Mouse (Mus musculus) kidney, adult 9 months (tissue): Measurements from ENCODE around the gene Mapk8ip2.

ENCODE experiments used
- DNase-seq: peaks from one replicate; pipeline ENCODE4 v3.0.0; 2022

The Mapk8ip2 gene

DNA sequence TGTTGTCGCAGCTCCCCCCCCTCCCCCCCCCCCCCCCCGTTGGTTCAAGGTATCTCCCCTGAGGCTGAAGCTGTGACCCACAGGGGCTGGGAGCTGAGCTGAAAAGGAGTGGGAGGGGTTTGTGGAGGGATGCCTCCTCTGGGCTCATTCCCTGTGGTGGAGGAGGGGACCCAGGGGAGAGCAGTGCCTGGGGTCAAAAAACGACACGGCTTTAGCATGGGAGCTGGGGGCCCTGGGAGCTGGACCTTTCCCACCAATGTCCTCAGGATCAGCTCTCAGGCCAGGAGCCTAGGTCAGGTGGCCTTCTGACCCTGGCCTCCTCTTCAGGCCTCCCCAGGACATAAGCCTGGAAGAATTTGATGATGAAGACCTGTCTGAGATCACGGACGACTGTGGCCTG lies 1.1 kb downstream of the Mapk8ip2 start:
- no peak for DNase-seq

DNA sequence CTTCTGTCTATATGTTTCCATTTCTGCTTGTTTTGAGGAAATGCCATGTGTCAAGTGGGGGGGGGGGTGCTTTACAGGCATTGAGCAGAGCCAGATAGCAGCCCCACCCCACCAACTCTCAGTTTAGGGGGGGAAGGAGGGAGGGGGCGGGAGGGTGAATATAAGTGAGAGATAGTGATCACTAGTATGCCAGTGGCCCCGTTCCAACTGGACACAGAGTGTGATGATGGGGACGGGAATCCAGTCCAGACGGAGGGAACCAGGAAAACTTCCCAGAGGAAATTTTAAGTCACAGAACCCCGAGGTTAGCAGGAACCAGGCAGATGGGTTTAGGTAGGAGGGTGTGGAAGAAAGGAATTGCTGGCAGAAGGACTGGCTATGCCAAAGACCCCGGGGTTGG lies 1.9 kb downstream of the Mapk8ip2 start:
- no peak for DNase-seq

GRCm38 (mm10) chr15:89458942-89459341 lies 5.2 kb downstream of the Mapk8ip2 start:
- DNase-seq: no peak

DNA sequence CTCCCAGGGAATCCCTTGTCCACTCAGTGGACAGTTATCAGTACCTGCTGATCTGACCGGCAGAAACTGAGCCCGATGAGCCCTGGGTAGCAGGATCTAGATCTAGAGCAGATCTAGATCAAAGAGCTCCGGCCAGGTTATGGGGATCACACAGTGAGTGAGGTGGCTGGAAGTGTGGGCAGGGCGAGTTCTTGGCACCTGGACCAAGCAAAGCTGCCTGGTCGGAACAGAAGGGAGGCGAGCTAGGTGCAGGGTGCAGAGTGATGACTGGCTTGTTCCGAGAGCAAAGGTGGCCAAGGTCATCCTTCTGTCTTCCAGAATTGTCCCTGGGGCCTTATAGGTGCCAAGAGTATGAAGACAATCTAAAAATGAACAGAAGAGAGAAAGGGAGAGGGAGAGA lies 6.1 kb downstream of the Mapk8ip2 start:
- no peak for DNase-seq

GRCm38 (mm10) chr15:89460298-89460697 lies 6.6 kb downstream of the Mapk8ip2 start:
- no peak for DNase-seq

DNA sequence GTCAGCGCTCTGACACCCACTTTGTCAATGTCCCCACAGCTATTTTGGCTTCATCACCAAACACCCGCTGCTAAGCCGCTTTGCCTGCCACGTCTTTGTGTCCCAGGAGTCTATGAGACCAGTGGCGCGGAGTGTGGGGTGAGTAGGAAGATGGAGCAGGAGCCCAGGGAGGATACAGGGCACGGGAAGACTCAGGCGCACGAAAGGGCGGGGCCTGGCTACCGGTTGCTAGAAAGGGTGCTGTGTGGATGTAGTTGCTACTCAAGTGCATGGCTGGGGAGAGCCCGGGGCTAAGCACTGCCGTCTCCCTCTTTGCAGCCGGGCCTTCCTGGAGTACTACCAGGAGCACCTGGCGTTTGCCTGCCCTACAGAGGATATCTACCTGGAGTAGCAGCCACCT lies 7.6 kb downstream of the Mapk8ip2 start:
- DNase-seq: no peak

GRCm38 (mm10) chr15:89462176-89462575 lies 8.5 kb downstream of the Mapk8ip2 start:
- no peak for DNase-seq

GRCm38 (mm10) chr15:89463334-89464235 lies 9.9 kb downstream of the Mapk8ip2 start:
- DNase-seq: peak; percentile 18

DNA sequence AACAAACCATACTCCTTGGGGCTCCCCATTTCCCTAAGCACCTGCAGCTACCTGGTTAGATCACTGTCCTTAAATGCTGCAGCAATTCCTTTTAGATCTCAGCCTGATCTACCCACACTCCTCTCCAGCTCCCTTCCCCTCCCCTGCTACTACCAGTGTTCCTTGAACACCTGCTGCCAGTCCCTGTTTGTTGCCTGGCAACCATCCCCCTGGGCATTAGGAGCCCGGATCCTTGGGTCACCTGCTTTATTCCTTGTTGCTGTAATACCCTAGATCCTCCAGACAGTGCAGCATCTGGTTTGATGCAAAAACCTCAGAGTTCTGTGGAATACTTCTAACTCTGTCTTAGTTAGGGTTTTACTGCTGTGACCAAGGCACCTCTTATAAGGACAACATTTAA lies 11.3 kb downstream of the Mapk8ip2 start:
- DNase-seq: no peak

GRCm38 (mm10) chr15:89468577-89468976 lies 14.9 kb downstream of the Mapk8ip2 start:
- peak; percentile 35 for DNase-seq

DNA sequence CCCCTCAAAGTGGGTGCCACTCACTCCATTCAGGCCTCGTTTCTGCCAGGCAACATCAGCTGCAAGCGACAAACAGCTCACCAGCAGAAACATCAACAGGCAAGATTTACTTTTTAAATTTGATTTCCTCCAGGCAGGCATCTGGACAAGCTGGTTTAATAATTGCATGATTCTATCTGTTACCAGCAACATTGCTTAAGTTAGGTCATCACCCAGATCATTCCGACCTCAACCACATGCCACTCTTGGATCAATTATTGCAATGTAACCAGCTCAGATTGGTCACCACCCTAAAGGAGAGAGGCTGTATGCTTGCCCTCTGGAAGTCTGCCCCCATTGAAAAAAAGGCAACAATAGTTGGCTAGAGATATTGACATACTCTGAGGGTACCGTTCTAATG lies 17.8 kb downstream of the Mapk8ip2 start:
- DNase-seq: no peak

DNA sequence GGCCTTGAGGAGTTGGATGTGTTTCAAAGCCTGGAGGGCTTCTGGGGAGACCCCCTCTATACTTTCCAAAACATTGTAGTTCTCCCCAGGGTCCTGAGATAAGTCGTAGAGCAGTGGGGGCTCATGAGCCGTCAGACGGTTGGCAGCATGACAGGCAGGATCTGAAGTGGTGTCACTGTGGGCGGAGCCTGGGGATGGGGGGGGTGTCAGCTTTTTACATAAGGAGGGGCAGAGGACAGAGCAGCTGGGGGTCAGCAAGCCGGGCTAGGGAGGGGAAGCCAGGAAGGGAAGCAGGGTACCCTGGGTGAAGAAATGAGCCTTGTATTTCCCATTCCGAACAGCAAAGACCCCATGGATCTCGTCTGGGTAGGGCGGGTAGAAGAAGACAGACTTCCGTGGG lies 19.7 kb downstream of the Mapk8ip2 start:
- DNase-seq: no peak

DNA sequence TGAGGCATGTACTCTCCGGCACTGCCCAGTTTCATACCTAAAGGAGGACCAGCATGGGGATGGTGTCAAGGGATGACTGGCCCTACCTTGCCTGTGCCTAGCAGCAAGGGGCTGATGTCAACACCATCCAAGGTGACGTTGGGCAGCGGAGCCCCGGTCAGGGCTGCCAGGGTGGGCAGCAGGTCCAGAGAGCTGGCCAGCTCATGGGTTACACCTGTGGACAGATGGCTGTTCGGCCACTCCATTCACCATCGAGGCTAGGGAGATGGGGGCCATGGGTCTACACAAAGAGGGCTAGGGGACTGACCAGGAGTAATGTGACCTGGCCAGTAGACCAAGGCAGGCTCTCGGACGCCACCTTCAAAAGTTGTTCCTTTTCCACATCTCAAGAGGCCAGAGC lies 20.2 kb downstream of the Mapk8ip2 start:
- no peak for DNase-seq

- DNase-seq: peak; percentile 20
These were observed 21.0 kb downstream of the Mapk8ip2 start for GRCm38 (mm10) chr15:89474596-89475292.

DNA sequence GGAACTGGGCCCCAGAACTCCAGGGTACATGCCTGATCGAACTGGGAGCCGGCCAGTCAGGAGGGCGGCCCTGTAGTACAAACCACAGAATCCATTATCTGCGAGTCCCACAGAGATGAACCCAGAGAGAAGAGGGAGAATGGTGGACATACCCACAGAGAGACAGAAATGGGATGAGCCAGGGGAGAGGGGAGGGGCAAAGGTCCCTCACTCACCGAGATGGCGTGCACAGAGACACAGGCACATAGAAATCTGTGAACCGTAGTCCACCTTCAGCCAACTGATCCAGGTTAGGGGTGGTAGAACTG lies 21.5 kb downstream of the Mapk8ip2 start:
- DNase-seq: peak; percentile 10

GRCm38 (mm10) chr15:89475611-89476474 lies 22.1 kb downstream of the Mapk8ip2 start:
- peak; percentile 95 for DNase-seq

GRCm38 (mm10) chr15:89476475-89476815 lies 22.7 kb downstream of the Mapk8ip2 start:
- no peak for DNase-seq

DNA sequence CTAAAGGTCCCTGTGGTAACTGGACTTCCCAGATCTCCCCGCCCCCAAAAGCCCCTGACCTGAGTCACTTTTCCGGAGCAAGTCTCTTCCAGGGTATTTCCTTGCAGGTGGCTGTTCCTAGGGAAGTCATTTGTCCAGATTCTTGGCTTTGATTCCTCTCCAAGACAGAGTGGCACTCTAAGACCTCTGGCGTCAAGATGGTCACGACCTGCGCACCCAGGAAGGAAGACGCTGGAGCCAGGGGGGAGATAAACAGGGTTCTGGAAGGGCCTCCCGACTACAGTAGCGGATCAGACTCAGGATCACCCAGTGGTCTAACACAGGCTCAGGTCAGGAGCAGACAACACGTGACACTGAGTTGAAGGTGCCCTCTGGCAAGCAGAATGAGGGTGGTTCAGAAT lies 23.4 kb downstream of the Mapk8ip2 start, which contains the start of gene Arsa:
Arsa (minus strand) TSS at position 335 of the 401 bp plus-strand sequence.
- DNase-seq: peak; percentile 74

- DNase-seq: peak; percentile 31
These were observed 24.1 kb downstream of the Mapk8ip2 start for GRCm38 (mm10) chr15:89477806-89478205.

DNA sequence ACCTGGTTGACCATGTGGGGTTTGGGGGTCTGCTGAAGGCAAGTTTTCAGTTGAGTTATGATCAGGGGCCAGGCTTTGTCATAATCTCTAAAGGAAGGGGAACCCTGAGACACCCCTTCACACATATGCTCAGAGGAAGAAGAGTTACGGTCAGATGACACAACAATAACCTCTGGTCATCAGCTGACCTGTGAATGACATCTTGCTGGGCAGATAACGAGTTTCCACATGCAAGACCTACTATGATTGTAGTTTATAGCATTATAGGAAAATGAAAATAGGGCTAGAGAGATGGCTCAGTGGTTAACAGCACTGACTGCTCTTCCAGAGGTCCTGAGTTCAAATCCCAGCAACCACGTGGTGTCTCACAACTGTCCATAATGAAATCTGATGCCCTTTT lies 24.9 kb downstream of the Mapk8ip2 start:
- no peak for DNase-seq

DNA sequence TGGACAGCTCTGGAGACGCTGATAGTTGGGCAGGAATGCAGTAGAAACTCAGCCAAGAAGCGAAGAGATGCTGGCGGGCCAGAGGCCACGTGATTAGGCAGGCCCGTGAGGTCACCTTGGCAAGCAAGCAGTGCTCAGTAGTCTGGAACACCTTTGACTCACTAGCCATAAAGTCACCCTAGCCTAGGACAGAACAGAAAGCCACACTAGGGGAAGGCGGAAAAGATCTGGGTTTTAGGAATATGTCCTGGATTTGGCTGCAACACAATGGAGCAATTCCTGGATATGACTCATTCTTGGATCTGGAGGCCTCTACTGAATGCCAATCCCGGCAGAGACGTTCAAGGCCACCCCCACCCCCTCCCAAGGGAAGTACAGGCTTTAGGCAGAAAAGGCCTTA lies 26.9 kb downstream of the Mapk8ip2 start:
- peak; percentile 90 for DNase-seq

DNA sequence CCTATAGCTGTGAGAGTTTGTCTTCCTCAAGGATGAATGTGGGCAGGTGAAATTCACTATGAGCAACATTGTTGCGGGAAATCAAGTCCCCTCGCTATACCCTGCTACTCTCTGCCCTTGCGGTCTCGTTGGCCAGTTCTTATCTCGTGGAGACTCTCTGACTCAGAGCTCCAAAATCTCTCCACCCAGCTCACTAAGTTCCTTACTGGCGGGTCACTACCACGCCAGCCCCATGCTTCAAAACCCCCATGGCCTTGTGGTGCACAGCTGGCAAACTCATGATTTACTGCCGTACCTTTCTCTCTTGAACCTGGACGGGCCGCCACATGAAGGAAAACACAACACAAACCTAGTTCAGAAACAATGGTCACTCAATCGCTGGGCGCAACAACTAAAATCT lies 34.5 kb downstream of the Mapk8ip2 start:
- no peak for DNase-seq

DNA sequence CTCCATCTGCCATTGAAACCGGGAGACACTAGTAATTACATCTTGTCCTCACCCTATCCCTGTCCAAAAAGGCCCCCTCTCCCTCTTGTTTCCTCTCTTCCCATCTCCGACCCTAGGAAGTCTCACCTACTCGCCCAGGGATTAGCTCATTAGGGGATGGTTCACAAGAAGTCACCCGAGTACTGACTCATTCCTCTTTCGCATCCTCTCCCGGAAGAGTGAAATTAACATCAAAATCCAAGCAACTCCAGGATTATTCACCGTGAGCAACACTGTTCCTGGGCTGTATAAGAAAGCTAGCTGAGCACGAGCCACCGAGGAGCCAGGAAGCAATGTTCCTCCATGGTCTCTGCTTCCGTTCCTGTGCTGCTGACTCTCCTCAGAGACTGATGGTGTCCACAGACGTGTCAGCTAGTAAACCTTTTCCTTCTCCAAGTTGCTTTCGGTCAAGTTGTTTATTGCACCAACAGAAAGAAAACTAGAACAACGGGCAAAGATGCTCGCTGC lies 35.0 kb downstream of the Mapk8ip2 start:
- DNase-seq: no peak
